Mouse (Mus musculus) olfactory bulb, adult 2 months (tissue): Measurements from ENCODE around the gene Arhgap28.

Experiments used
- CTCF ChIP-seq: fragments of 200-500 bp; IDR thresholded peaks from 2 replicates; pipeline ENCODE4 v1.5.1; 2012; ENCODE audit warnings: low read depth, mild to moderate bottlenecking, low read length, moderate library complexity; ENCODE audit not compliant: insufficient read depth
- POLR2A ChIP-seq: fragments of 200-500 bp; IDR thresholded peaks from 2 replicates; pipeline ENCODE4 v1.6.1; 2012; ENCODE audit warnings: mild to moderate bottlenecking, low read depth, low read length, moderate library complexity; ENCODE audit not compliant: insufficient read depth

GRCm38 (mm10) chr17:67976027-67976426 lies 27.9 kb downstream of the Arhgap28 start:
- TF ChIP-seq CTCF = no peak
- TF ChIP-seq POLR2A = no peak
